Mouse (Mus musculus): ENCODE data around the gene Schip1. TPM values are rescaled to one million over a fixed set of nuclear protein-coding genes. Genes with fewer than 3 reads are reported as not detected.

The Schip1 gene
- total RNA-seq, 2 experiments from 2014 or later = 200 to 207 TPM

- intact Hi-C loops (cut with DNase I) = no loop called here
- no peak for DNase-seq (ENCODE audit: low spot score)
Measured at GRCm38 (mm10) chr3:68372925-68373324, 308.3 kb downstream of the Schip1 start.

- no peak for DNase-seq (ENCODE audit: low spot score)
- intact Hi-C loops (cut with DNase I) = no loop called here
Measured at GRCm38 (mm10) chr3:68375100-68375508, 310.5 kb downstream of the Schip1 start.

GRCm38 (mm10) chr3:68377452-68378198, 313.0 kb downstream of the Schip1 start:
- intact Hi-C loops (cut with DNase I) = no loop called here
- DNase-seq (ENCODE audit: low spot score) = no peak

GRCm38 (mm10) chr3:68378799-68379198, 314.2 kb downstream of the Schip1 start:
- no peak for DNase-seq (ENCODE audit: low spot score)
- intact Hi-C loops (cut with DNase I) = no loop called here

GRCm38 (mm10) chr3:68379242-68379641, 314.6 kb downstream of the Schip1 start:
- intact Hi-C loops (cut with DNase I) = no loop called here
- DNase-seq (ENCODE audit: low spot score) = no peak

- intact Hi-C loops (cut with DNase I) = no loop called here
- DNase-seq (ENCODE audit: low spot score) = no peak
Measured at GRCm38 (mm10) chr3:68383672-68384071, 319.1 kb downstream of the Schip1 start.

GRCm38 (mm10) chr3:68385544-68385943, 320.9 kb downstream of the Schip1 start:
- DNase-seq (ENCODE audit: low spot score) = no peak
- intact Hi-C loops (cut with DNase I) = no loop called here

GRCm38 (mm10) chr3:68388023-68388422, 323.4 kb downstream of the Schip1 start:
- DNase-seq (ENCODE audit: low spot score) = no peak
- intact Hi-C loops (cut with DNase I) = no loop called here

GRCm38 (mm10) chr3:68393578-68393977, 329.0 kb downstream of the Schip1 start:
- no peak for DNase-seq (ENCODE audit: low spot score)
- intact Hi-C loops (cut with DNase I) = no loop called here

- intact Hi-C loops (cut with DNase I) = no loop called here
- no peak for DNase-seq (ENCODE audit: low spot score)
Measured at GRCm38 (mm10) chr3:68398691-68399090, 334.1 kb downstream of the Schip1 start.

GRCm38 (mm10) chr3:68400121-68400520, 335.5 kb downstream of the Schip1 start:
- no peak for DNase-seq (ENCODE audit: low spot score)
- intact Hi-C loops (cut with DNase I) = no loop called here

- intact Hi-C loops (cut with DNase I) = no loop called here
- no peak for DNase-seq (ENCODE audit: low spot score)
Measured at GRCm38 (mm10) chr3:68403343-68403742, 338.7 kb downstream of the Schip1 start.

GRCm38 (mm10) chr3:68403783-68404217, 339.2 kb downstream of the Schip1 start:
- intact Hi-C loops (cut with DNase I) = no loop called here

GRCm38 (mm10) chr3:68405724-68406123, 341.1 kb downstream of the Schip1 start:
- intact Hi-C loops (cut with DNase I) = no loop called here

More at GRCm38 (mm10) chr3:68403783-68404217, 339.2 kb downstream of the Schip1 start:
- no peak for DNase-seq (ENCODE audit: low spot score)

GRCm38 (mm10) chr3:68412262-68412661, 347.7 kb downstream of the Schip1 start:
- intact Hi-C loops (cut with DNase I) = no loop called here

More at GRCm38 (mm10) chr3:68405724-68406123, 341.1 kb downstream of the Schip1 start:
- no peak for DNase-seq (ENCODE audit: low spot score)

GRCm38 (mm10) chr3:68419792-68420191, 355.2 kb downstream of the Schip1 start:
- intact Hi-C loops (cut with DNase I) = no loop called here
- no peak for DNase-seq (ENCODE audit: low spot score)

More at GRCm38 (mm10) chr3:68412262-68412661, 347.7 kb downstream of the Schip1 start:
- DNase-seq (ENCODE audit: low spot score) = no peak

- no peak for DNase-seq (ENCODE audit: low spot score)
- intact Hi-C loops (cut with DNase I) = no loop called here
Measured at GRCm38 (mm10) chr3:68420927-68421326, 356.3 kb downstream of the Schip1 start.

- intact Hi-C loops (cut with DNase I) = no loop called here
- no peak for DNase-seq (ENCODE audit: low spot score)
Measured at GRCm38 (mm10) chr3:68421849-68422248, 357.2 kb downstream of the Schip1 start.

GRCm38 (mm10) chr3:68428081-68428480, 363.5 kb downstream of the Schip1 start:
- intact Hi-C loops (cut with DNase I) = no loop called here
- DNase-seq (ENCODE audit: low spot score) = no peak

GRCm38 (mm10) chr3:68434435-68434834, 369.8 kb downstream of the Schip1 start:
- DNase-seq (ENCODE audit: low spot score) = no peak
- intact Hi-C loops (cut with DNase I) = no loop called here

- intact Hi-C loops (cut with DNase I) = no loop called here
- no peak for DNase-seq (ENCODE audit: low spot score)
Measured at GRCm38 (mm10) chr3:68434897-68435296, 370.3 kb downstream of the Schip1 start.

- intact Hi-C loops (cut with DNase I) = no loop called here
- no peak for DNase-seq (ENCODE audit: low spot score)
Measured at GRCm38 (mm10) chr3:68448480-68448879, 383.9 kb downstream of the Schip1 start.

Measured in heart, postnatal 25 days (tissue).